Mouse (Mus musculus): ENCODE measurements at regions not wholly inside any gene's neighbourhood (a gene's known extent, or its start where the extent isn't known, plus 50 kb on each side); places are given as distances from the start of the nearest gene placed in this dataset.
A peak's percentile ranks its signal among the peaks of the same experiment; 100 is the strongest.

DNA sequence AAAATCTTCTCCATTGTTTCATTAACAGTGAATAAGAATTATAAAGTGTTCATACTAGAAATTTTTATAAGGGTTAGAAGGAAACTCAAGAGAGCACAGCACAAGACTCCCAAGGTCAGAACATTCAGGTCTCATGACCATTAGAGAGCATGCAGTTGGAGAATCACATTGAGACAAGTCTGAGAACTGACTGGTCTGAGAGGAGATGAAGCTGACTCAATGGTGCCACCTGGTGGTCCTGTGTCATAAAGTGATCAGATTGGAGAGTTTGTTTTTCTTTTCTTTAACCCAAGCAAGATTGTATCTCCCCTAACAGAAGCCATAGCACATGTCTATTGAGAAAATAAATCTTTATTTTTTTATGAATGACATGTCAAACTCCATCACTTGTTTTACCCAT, 663.5 kb downstream of the Rab28 start:
- TF ChIP-seq CTCF (conservative IDR thresholded peaks at IDR 0.05; ENCODE audit: insufficient read depth, insufficient read length, low read depth, low read length) (peak; percentile 55), POLR2A (IDR thresholded peaks at IDR 0.05; ENCODE audit: low read depth, low read length) (no peak)
- peak; percentile 56 for DNase-seq
- Histone ChIP-seq H3K36me3 (ENCODE audit: control insufficient read depth, insufficient read depth, low read length) (no peaks in the 10 kb centered on the region), H3K4me1 (ENCODE audit: control insufficient read depth, insufficient read depth, low read length) (no peaks in the 10 kb centered on the region), H3K27me3 (replicated peaks; ENCODE audit: control insufficient read depth, insufficient read depth, low read length) (no peaks in the 10 kb centered on the region), H3K27ac (ENCODE audit: insufficient read depth, low read depth, low read length) (no peak overlapping the region), H3K4me3 (ENCODE audit: insufficient read depth, low read depth, low read length) (no peak overlapping the region)

- no peaks in the 10 kb centered on the region for H3K4me1 ChIP-seq (ENCODE audit: control insufficient read depth, insufficient read depth, low read length)
- 85% methylated on average over 4 of the region's 4 CpGs for WGBS
- H3K4me3 ChIP-seq (ENCODE audit: insufficient read depth, low read depth, low read length) = no peak overlapping the region
- TF ChIP-seq CTCF (conservative IDR thresholded peaks at IDR 0.05; ENCODE audit: insufficient read depth, insufficient read length, low read depth, low read length) (no peak), POLR2A (IDR thresholded peaks at IDR 0.05; ENCODE audit: low read depth, low read length) (no peak)
- no peaks in the 10 kb centered on the region for H3K27me3 ChIP-seq (replicated peaks; ENCODE audit: control insufficient read depth, insufficient read depth, low read length)
- no peak overlapping the region for H3K27ac ChIP-seq (ENCODE audit: insufficient read depth, low read depth, low read length)
- no peak for DNase-seq
- no peaks in the 10 kb centered on the region for H3K36me3 ChIP-seq (ENCODE audit: control insufficient read depth, insufficient read depth, low read length)
Measured at GRCm38 (mm10) chr5:41038790-41039189, 669.2 kb downstream of the Rab28 start.

DNA sequence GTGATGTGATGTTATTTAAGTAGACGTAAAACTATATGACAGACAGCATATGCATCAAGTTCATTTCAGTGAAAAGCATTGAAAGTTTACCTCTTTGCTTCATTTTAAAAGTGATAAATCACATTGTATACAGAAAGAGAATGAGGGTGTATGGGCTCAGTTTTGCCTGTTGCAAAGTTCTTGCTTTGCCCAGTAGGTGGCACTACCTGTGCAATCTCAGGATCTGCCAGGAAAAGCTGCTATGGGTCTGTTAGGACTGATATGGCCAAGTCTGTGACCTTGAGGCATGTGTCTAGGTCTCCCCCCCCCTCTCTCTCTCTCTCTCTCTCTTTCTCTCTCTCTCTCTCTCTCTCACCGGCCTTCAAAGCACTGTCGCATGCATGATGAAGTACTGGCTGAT, 701.3 kb downstream of the Rab28 start:
- Histone ChIP-seq H3K27ac (ENCODE audit: insufficient read depth, low read depth, low read length) (no peak overlapping the region), H3K4me1 (ENCODE audit: control insufficient read depth, insufficient read depth, low read length) (no peaks in the 10 kb centered on the region), H3K4me3 (ENCODE audit: insufficient read depth, low read depth, low read length) (no peak overlapping the region), H3K36me3 (ENCODE audit: control insufficient read depth, insufficient read depth, low read length) (no peaks in the 10 kb centered on the region), H3K27me3 (replicated peaks; ENCODE audit: control insufficient read depth, insufficient read depth, low read length) (no peaks in the 10 kb centered on the region)
- 56% methylated on average over 3 of the region's 3 CpGs for WGBS
- TF ChIP-seq POLR2A (IDR thresholded peaks at IDR 0.05; ENCODE audit: low read depth, low read length) = no peak
- TF ChIP-seq CTCF (conservative IDR thresholded peaks at IDR 0.05; ENCODE audit: insufficient read depth, insufficient read length, low read depth, low read length) = peak; percentile 59
- peak; percentile 7 for DNase-seq

GRCm38 (mm10) chr5:40986562-40986961, 721.4 kb downstream of the Rab28 start:
- H3K27me3 ChIP-seq (replicated peaks; ENCODE audit: control insufficient read depth, insufficient read depth, low read length) = no peaks in the 10 kb centered on the region
- H3K36me3 ChIP-seq (ENCODE audit: control insufficient read depth, insufficient read depth, low read length) = no peaks in the 10 kb centered on the region
- WGBS = 65% methylated on average over 7 of the region's 7 CpGs
- H3K4me1 ChIP-seq (ENCODE audit: control insufficient read depth, insufficient read depth, low read length) = no peaks in the 10 kb centered on the region
- no peak for DNase-seq
- no peak for TF ChIP-seq CTCF (conservative IDR thresholded peaks at IDR 0.05; ENCODE audit: insufficient read depth, insufficient read length, low read depth, low read length)
- TF ChIP-seq POLR2A (IDR thresholded peaks at IDR 0.05; ENCODE audit: low read depth, low read length) = no peak
- H3K4me3 ChIP-seq (ENCODE audit: insufficient read depth, low read depth, low read length) = no peak overlapping the region
- no peak overlapping the region for H3K27ac ChIP-seq (ENCODE audit: insufficient read depth, low read depth, low read length)

- no peak for DNase-seq
- Histone ChIP-seq H3K4me3 (ENCODE audit: insufficient read depth, low read depth, low read length) (no peak overlapping the region), H3K27ac (ENCODE audit: insufficient read depth, low read depth, low read length) (no peak overlapping the region), H3K27me3 (replicated peaks; ENCODE audit: control insufficient read depth, insufficient read depth, low read length) (no peaks in the 10 kb centered on the region), H3K36me3 (ENCODE audit: control insufficient read depth, insufficient read depth, low read length) (no peaks in the 10 kb centered on the region), H3K4me1 (ENCODE audit: control insufficient read depth, insufficient read depth, low read length) (no peaks in the 10 kb centered on the region)
- WGBS = 90% methylated on average over 1 of the region's 1 CpGs
- no peak for TF ChIP-seq CTCF (conservative IDR thresholded peaks at IDR 0.05; ENCODE audit: insufficient read depth, insufficient read length, low read depth, low read length)
- no peak for TF ChIP-seq POLR2A (IDR thresholded peaks at IDR 0.05; ENCODE audit: low read depth, low read length)
Measured at GRCm38 (mm10) chr5:40974892-40975291, 733.1 kb downstream of the Rab28 start.

DNA sequence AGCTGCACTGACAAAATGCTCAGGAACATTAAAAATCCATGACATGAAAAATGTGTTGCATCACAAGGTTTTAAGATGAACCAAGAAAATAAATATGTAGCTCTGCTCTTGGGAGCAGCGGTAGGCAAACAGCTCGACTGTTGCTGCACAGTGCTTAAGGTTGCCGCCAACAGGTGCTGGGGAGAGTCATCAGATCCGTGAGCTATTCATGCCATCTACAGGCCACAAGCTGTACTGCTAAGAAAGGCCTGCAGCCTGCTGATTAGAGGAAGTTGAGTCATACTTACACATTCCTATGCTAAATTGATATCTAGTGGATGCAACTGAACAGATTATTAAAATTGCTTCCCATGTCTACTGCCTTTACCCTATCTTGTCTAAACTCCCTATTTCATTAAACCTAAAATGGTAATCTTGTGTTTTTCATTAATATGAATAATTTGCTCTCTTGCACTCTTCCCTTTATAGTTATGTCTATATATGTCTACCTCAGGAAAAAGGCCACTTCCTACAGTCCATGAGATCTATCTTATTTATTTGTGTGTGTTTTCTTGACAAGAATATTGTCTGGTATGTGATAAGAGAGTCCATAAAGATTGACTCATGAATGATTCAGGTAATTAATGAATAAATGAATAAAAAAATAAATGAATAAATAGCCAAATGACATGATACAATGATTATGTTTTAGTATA, 754.9 kb downstream of the Rab28 start:
- peak; percentile 56 for DNase-seq
- Histone ChIP-seq H3K27ac (ENCODE audit: insufficient read depth, low read depth, low read length) (no peak overlapping the region), H3K27me3 (replicated peaks; ENCODE audit: control insufficient read depth, insufficient read depth, low read length) (no peaks in the 10 kb centered on the region), H3K36me3 (ENCODE audit: control insufficient read depth, insufficient read depth, low read length) (no peaks in the 10 kb centered on the region), H3K4me3 (ENCODE audit: insufficient read depth, low read depth, low read length) (no peak overlapping the region), H3K4me1 (ENCODE audit: control insufficient read depth, insufficient read depth, low read length) (no peaks in the 10 kb centered on the region)
- WGBS = under 1% methylated on average over 4 of the region's 4 CpGs
- TF ChIP-seq CTCF (conservative IDR thresholded peaks at IDR 0.05; ENCODE audit: insufficient read depth, insufficient read length, low read depth, low read length) (peak; percentile 81), POLR2A (IDR thresholded peaks at IDR 0.05; ENCODE audit: low read depth, low read length) (no peak)

DNA sequence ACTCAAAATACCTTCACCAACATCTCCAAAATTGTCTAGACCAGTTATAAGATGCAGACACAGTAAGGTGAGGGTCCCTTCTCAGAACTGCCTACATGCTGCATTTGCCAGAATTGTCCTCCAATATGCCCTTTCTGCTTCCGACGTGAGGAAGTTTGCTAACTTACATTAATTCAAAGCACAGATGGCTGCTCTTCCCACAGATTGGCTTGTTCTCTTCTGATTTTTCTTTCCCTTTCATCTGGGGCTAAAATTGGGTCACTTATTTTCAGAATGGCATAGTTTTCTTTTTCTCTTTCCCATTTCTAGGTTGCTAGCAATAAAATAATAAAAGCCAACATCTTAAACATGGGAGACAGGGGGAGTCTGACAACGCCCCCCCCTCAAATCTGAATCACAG, 778.8 kb downstream of the Rab28 start:
- H3K27ac ChIP-seq (ENCODE audit: insufficient read depth, low read depth, low read length) = no peak overlapping the region
- H3K36me3 ChIP-seq (ENCODE audit: control insufficient read depth, insufficient read depth, low read length) = no peaks in the 10 kb centered on the region
- TF ChIP-seq CTCF (conservative IDR thresholded peaks at IDR 0.05; ENCODE audit: insufficient read depth, insufficient read length, low read depth, low read length) (no peak), POLR2A (IDR thresholded peaks at IDR 0.05; ENCODE audit: low read depth, low read length) (no peak)
- 70% methylated on average over 3 of the region's 3 CpGs for WGBS
- H3K27me3 ChIP-seq (replicated peaks; ENCODE audit: control insufficient read depth, insufficient read depth, low read length) = no peaks in the 10 kb centered on the region
- H3K4me1 ChIP-seq (ENCODE audit: control insufficient read depth, insufficient read depth, low read length) = no peaks in the 10 kb centered on the region
- DNase-seq = no peak
- no peak overlapping the region for H3K4me3 ChIP-seq (ENCODE audit: insufficient read depth, low read depth, low read length)

Data from kidney, adult 2 months (tissue).